Mouse (Mus musculus): Measurements from ENCODE around the gene Cd244a. TPM values are rescaled to one million over a fixed set of nuclear protein-coding genes. Genes with fewer than 3 reads are reported as not detected.
A peak's percentile ranks its signal among the peaks of the same experiment; 100 is the strongest.

Gene Cd244a
- polyA plus RNA-seq, 1 experiment from 2014 or later = 0.12 TPM

DNA sequence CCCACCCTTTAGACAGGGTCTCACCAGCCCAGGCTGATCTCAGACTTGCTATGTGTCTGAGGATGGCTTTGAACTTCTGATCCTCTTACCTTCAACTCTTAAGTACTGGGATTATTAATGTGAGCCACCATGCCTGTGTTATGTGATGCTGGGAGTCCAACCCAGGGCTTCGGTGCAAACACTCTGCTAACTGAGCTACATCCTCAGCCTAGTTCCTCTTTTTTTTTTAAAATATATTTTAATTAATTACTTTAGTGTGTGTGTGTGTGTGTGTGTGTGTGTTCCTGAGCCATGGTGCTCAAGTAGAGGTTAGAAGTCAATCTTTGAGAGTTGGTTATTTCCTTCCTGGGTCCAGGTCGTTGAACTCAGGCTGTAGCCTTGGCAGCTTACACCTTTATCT is 4.0 kb downstream of the Cd244a start:
- 88% methylated on average over 2 of the region's 2 CpGs for WGBS
- H3K9me3 ChIP-seq (ENCODE audit: control insufficient read depth, low read length) = no peaks in the 10 kb centered on the region

DNA sequence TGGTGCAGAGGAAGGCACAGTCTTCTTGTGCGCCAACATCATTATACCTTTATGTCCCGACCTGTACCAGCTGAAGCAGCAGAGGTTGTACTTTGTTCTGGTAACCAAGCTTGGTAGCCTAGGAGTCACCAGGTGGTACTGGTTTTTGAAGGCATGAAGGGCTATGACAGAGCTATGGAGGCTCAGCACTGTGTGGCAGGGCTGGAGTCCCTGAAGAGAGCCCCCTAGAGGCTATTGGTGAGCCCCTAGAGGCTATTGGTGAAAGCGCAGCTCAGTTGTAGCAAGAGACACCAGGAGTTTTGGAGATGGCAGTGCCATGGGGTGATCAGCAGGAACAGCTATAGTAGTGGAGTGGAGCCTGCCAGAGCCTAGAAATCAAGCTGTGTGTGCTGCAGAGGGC is 5.3 kb downstream of the Cd244a start:
- 59% methylated on average over 3 of the region's 3 CpGs for WGBS

More for the DNA sequence above, 4.0 kb downstream of the Cd244a start:
- no peaks in the 10 kb centered on the region for H3K4me1 ChIP-seq (ENCODE audit: control insufficient read depth, insufficient read depth, low read length)
- no peak overlapping the region for H3K4me2 ChIP-seq (ENCODE audit: low read depth)
- no peak overlapping the region for H3K27ac ChIP-seq (ENCODE audit: low read depth, low read length)
- no peaks in the 10 kb centered on the region for H3K36me3 ChIP-seq (ENCODE audit: control insufficient read depth, insufficient read depth, low read length)
- ATAC-seq (ENCODE audit: insufficient read depth, low FRiP score, low TSS enrichment) = no peak
- H3K9ac ChIP-seq (ENCODE audit: low read length) = no peak overlapping the region
- no peaks in the 10 kb centered on the region for H3K27me3 ChIP-seq (ENCODE audit: control insufficient read depth, insufficient read depth, low read length)
- H3K4me3 ChIP-seq (ENCODE audit: low read depth, low read length) = no peak overlapping the region
- no peak for DNase-seq (ENCODE audit: low spot score)

DNA sequence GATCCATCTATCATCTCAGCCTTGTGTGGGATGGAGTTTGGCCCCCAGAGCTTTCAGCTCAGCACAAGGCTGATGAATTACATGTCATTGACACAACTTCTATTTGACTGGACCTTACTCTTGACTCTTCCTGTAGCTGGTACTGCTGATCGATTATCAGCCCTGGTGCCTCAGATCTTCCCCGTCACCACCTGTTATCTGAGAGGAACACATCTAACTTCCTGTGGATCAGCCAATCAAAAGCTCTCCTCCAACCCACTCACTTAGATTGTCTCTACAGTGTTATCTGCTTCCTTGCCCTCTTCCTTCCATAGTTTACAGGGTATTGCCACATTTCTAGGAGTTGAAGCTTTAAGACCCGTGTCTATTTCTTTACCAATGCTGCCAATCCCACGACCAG is 6.9 kb downstream of the Cd244a start:
- Histone ChIP-seq H3K4me1 (ENCODE audit: control insufficient read depth, insufficient read depth, low read length) (no peaks in the 10 kb centered on the region), H3K27me3 (ENCODE audit: control insufficient read depth, insufficient read depth, low read length) (no peaks in the 10 kb centered on the region), H3K4me3 (ENCODE audit: low read depth, low read length) (no peak overlapping the region), H3K9ac (ENCODE audit: low read length) (no peak overlapping the region), H3K36me3 (ENCODE audit: control insufficient read depth, insufficient read depth, low read length) (no peaks in the 10 kb centered on the region), H3K27ac (ENCODE audit: low read depth, low read length) (no peak overlapping the region), H3K4me2 (ENCODE audit: low read depth) (no peak overlapping the region), H3K9me3 (ENCODE audit: control insufficient read depth, low read length) (no peaks in the 10 kb centered on the region)
- ATAC-seq (ENCODE audit: insufficient read depth, low FRiP score, low TSS enrichment) (no peak), DNase-seq (ENCODE audit: low spot score) (no peak)
- WGBS = 81% methylated on average over 4 of the region's 4 CpGs

More for the DNA sequence above, 5.3 kb downstream of the Cd244a start:
- Histone ChIP-seq H3K9me3 (ENCODE audit: control insufficient read depth, low read length) (no peaks in the 10 kb centered on the region), H3K9ac (ENCODE audit: low read length) (no peak overlapping the region), H3K4me3 (ENCODE audit: low read depth, low read length) (no peak overlapping the region), H3K4me2 (ENCODE audit: low read depth) (no peak overlapping the region), H3K27ac (ENCODE audit: low read depth, low read length) (no peak overlapping the region), H3K4me1 (ENCODE audit: control insufficient read depth, insufficient read depth, low read length) (no peaks in the 10 kb centered on the region), H3K36me3 (ENCODE audit: control insufficient read depth, insufficient read depth, low read length) (no peaks in the 10 kb centered on the region), H3K27me3 (ENCODE audit: control insufficient read depth, insufficient read depth, low read length) (no peaks in the 10 kb centered on the region)
- ATAC-seq (ENCODE audit: insufficient read depth, low FRiP score, low TSS enrichment) (no peak; the same call in 1 of the 2 replicates), DNase-seq (ENCODE audit: low spot score) (peak; percentile 43)

DNA sequence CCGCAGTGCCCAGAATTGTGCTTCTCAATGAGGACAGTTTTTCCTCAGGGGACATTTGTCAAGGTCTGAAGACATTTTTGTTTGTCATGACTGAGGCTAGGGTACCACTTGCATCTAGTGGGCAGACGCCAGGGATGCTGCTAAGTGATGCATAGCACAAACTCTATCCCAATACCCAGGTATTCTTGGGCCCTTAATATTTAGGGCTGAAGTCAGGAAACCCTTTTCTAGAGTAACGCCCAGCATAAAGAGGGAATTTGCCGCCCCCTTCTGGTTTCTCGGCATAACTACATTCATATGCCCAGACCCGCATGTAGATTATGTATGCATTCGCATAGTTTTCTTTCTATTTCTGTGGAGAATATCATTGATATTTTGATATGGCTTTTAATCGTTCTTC is 7.8 kb downstream of the Cd244a start:
- H3K9me3 ChIP-seq (ENCODE audit: control insufficient read depth, low read length) = no peaks in the 10 kb centered on the region
- no peak overlapping the region for H3K4me2 ChIP-seq (ENCODE audit: low read depth)
- DNase-seq (ENCODE audit: low spot score) = peak; percentile 46
- H3K27ac ChIP-seq (ENCODE audit: low read depth, low read length) = no peak overlapping the region
- H3K27me3 ChIP-seq (ENCODE audit: control insufficient read depth, insufficient read depth, low read length) = no peaks in the 10 kb centered on the region
- H3K4me1 ChIP-seq (ENCODE audit: control insufficient read depth, insufficient read depth, low read length) = no peaks in the 10 kb centered on the region
- H3K4me3 ChIP-seq (ENCODE audit: low read depth, low read length) = no peak overlapping the region
- ATAC-seq (ENCODE audit: insufficient read depth, low FRiP score, low TSS enrichment) = peak; percentile 39; the same call in 1 of the 2 replicates
- WGBS = 27% methylated on average over 8 of the region's 8 CpGs
- H3K9ac ChIP-seq (ENCODE audit: low read length) = no peak overlapping the region
- no peaks in the 10 kb centered on the region for H3K36me3 ChIP-seq (ENCODE audit: control insufficient read depth, insufficient read depth, low read length)

DNA sequence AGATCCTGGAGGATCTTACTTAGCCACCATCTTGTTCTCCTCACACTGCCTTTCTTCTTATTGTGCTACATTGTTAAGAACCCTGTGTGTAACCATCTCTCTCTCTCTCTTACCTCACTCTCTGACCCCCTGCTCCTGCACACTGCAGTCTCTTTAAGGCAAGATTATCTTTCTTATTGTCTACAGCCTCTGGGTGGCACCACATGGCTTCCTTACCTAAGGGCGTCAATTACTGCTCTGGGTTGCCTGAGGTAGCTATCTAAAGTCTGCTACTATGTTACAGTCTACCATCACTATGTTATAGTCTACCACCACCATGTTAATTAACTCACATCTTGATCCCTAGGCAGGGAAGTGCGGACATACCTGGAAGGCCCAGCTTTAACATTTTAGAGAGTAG is 9.4 kb downstream of the Cd244a start:
- no peak overlapping the region for H3K4me3 ChIP-seq (ENCODE audit: low read depth, low read length)
- H3K4me2 ChIP-seq (ENCODE audit: low read depth) = no peak overlapping the region
- no peaks in the 10 kb centered on the region for H3K36me3 ChIP-seq (ENCODE audit: control insufficient read depth, insufficient read depth, low read length)
- no peak overlapping the region for H3K9ac ChIP-seq (ENCODE audit: low read length)
- no peaks in the 10 kb centered on the region for H3K27me3 ChIP-seq (ENCODE audit: control insufficient read depth, insufficient read depth, low read length)
- ATAC-seq (ENCODE audit: insufficient read depth, low FRiP score, low TSS enrichment) = no peak
- 57% methylated on average over 2 of the region's 2 CpGs for WGBS
- no peak overlapping the region for H3K27ac ChIP-seq (ENCODE audit: low read depth, low read length)
- no peaks in the 10 kb centered on the region for H3K9me3 ChIP-seq (ENCODE audit: control insufficient read depth, low read length)
- DNase-seq (ENCODE audit: low spot score) = no peak
- H3K4me1 ChIP-seq (ENCODE audit: control insufficient read depth, insufficient read depth, low read length) = no peaks in the 10 kb centered on the region

DNA sequence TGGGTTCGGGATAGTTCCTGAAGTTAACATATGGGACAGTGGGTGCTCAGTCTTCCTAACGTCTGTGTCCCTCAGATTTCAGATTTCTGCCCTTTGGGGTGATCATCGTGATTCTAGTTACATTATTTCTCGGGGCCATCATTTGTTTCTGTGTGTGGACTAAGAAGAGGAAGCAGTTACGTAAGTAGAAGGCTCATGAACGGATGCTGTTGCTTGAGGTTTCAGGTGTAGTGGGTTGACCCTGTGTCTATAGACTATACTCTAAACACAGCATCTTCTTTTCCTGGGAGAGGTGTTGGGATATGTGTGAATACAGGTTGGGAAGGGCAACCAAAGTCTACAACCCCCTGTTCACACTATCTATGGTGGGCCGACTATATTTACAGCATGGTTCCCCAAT is 18.2 kb downstream of the Cd244a start:
- H3K4me2 ChIP-seq (ENCODE audit: low read depth) = no peak overlapping the region
- H3K9ac ChIP-seq (ENCODE audit: low read length) = no peak overlapping the region
- H3K27ac ChIP-seq (ENCODE audit: low read depth, low read length) = no peak overlapping the region
- no peak for ATAC-seq (ENCODE audit: insufficient read depth, low FRiP score, low TSS enrichment)
- H3K4me3 ChIP-seq (ENCODE audit: low read depth, low read length) = no peak overlapping the region
- H3K36me3 ChIP-seq (ENCODE audit: control insufficient read depth, insufficient read depth, low read length) = no peaks in the 10 kb centered on the region
- 88% methylated on average over 7 of the region's 7 CpGs for WGBS
- H3K27me3 ChIP-seq (ENCODE audit: control insufficient read depth, insufficient read depth, low read length) = no peaks in the 10 kb centered on the region
- no peaks in the 10 kb centered on the region for H3K4me1 ChIP-seq (ENCODE audit: control insufficient read depth, insufficient read depth, low read length)
- H3K9me3 ChIP-seq (ENCODE audit: control insufficient read depth, low read length) = no peaks in the 10 kb centered on the region
- no peak for DNase-seq (ENCODE audit: low spot score)

DNA sequence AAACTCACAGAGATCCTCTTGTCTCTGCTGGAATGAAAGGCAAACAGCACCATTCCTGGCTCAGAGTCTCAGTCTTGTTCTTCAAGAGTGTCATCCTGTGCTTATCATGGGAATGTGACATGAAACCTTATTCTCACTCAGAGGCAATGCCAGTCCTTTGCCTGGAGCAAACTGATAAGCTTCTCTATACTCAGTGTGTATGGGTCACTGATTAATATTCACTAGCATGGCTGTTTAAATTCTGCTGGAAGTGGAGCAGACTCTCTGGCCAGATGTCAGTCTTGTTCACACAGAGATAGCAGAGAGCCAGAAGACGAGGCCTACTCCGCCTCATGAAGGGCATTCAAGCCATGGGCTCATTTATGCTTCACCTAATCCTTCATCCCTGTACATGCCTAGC is 25.6 kb downstream of the Cd244a start:
- H3K9ac ChIP-seq (ENCODE audit: low read length) = no peak overlapping the region
- DNase-seq (ENCODE audit: low spot score) = no peak
- H3K27ac ChIP-seq (ENCODE audit: low read depth, low read length) = no peak overlapping the region
- no peak overlapping the region for H3K4me3 ChIP-seq (ENCODE audit: low read depth, low read length)
- H3K36me3 ChIP-seq (ENCODE audit: control insufficient read depth, insufficient read depth, low read length) = no peaks in the 10 kb centered on the region
- H3K27me3 ChIP-seq (ENCODE audit: control insufficient read depth, insufficient read depth, low read length) = no peaks in the 10 kb centered on the region
- H3K4me2 ChIP-seq (ENCODE audit: low read depth) = no peak overlapping the region
- 88% methylated on average over 2 of the region's 2 CpGs for WGBS
- no peak for ATAC-seq (ENCODE audit: insufficient read depth, low FRiP score, low TSS enrichment)
- H3K4me1 ChIP-seq (ENCODE audit: control insufficient read depth, insufficient read depth, low read length) = no peaks in the 10 kb centered on the region
- H3K9me3 ChIP-seq (ENCODE audit: control insufficient read depth, low read length) = no peaks in the 10 kb centered on the region

DNA sequence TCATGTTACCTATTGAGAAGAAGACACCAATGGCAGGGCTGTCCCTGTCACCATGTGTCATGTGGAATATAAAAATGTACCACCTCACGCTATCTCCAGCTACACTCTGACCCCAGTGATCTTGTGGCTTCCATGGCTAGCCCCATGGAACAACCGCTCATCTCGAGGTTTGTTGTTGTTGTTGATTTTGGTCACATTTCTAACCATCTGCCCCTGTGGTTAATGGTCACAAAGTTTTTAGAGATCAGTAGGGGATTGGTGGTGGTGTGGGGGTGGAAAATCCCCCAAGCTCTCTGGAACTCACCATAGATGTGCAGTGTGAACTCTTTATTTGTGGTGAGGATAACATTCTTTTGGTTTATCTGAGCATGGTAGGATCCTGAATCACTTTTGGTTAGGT is 45.7 kb downstream of the Cd244a start:
- Histone ChIP-seq H3K4me1 (ENCODE audit: control insufficient read depth, insufficient read depth, low read length) (no peaks in the 10 kb centered on the region), H3K36me3 (ENCODE audit: control insufficient read depth, insufficient read depth, low read length) (no peaks in the 10 kb centered on the region), H3K9me3 (ENCODE audit: control insufficient read depth, low read length) (no peaks in the 10 kb centered on the region), H3K9ac (ENCODE audit: low read length) (no peak overlapping the region), H3K4me3 (ENCODE audit: low read depth, low read length) (no peak overlapping the region), H3K4me2 (ENCODE audit: low read depth) (no peak overlapping the region), H3K27me3 (ENCODE audit: control insufficient read depth, insufficient read depth, low read length) (no peaks in the 10 kb centered on the region), H3K27ac (ENCODE audit: low read depth, low read length) (no peak overlapping the region)
- WGBS = 79% methylated on average over 3 of the region's 3 CpGs
- no peak for DNase-seq (ENCODE audit: low spot score)
- ATAC-seq (ENCODE audit: insufficient read depth, low FRiP score, low TSS enrichment) = no peak

DNA sequence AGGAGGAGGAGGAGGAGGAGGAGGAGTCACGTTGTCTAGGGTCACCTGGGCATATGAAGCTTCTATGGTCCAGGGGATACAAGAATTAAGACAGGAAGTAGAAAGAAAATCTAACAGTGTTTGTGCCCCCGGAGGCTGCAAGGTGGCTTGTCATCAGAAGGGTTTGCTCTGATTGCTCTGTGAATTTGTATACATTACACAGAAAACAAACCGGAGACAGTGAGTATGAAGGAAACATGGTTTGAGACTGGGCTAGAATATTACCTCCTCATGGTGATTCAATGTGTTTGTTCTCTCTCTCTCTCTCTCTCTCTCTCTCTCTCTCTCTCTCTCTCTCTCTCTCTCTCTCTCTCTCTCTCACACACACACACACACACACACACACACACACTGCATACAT is 47.7 kb downstream of the Cd244a start:
- WGBS = 77% methylated on average over 3 of the region's 3 CpGs
- H3K4me1 ChIP-seq (ENCODE audit: control insufficient read depth, insufficient read depth, low read length) = no peaks in the 10 kb centered on the region
- H3K9me3 ChIP-seq (ENCODE audit: control insufficient read depth, low read length) = no peaks in the 10 kb centered on the region
- no peak for DNase-seq (ENCODE audit: low spot score)
- no peak for ATAC-seq (ENCODE audit: insufficient read depth, low FRiP score, low TSS enrichment)
- no peak overlapping the region for H3K27ac ChIP-seq (ENCODE audit: low read depth, low read length)
- H3K36me3 ChIP-seq (ENCODE audit: control insufficient read depth, insufficient read depth, low read length) = no peaks in the 10 kb centered on the region
- no peaks in the 10 kb centered on the region for H3K27me3 ChIP-seq (ENCODE audit: control insufficient read depth, insufficient read depth, low read length)
- no peak overlapping the region for H3K4me3 ChIP-seq (ENCODE audit: low read depth, low read length)
- no peak overlapping the region for H3K9ac ChIP-seq (ENCODE audit: low read length)
- H3K4me2 ChIP-seq (ENCODE audit: low read depth) = no peak overlapping the region
